Mouse (Mus musculus): ENCODE data around the gene Sat1.
"Not testable (repeated sequence)": the region's sequence is repeated elsewhere in the genome, so short reads cannot be mapped to it uniquely, and the experiment has no call there.

The Sat1 gene

GRCm38 (mm10) chrX:155216271-155216670, at the start of gene Sat1:
Gene Sat1, minus strand, starts transcription at chrX:155216449.
- peak; percentile 90 for DNase-seq

GRCm38 (mm10) chrX:155262915-155263252, 46.6 kb upstream of the Sat1 start:
- DNase-seq: no peak

GRCm38 (mm10) chrX:155262235-155262914, 46.1 kb upstream of the Sat1 start, which contains the start of gene Acot9:
Gene Acot9, plus strand, starts transcription at chrX:155262443.
- peak; percentile 92 for DNase-seq

- no peak for DNase-seq
Observed at GRCm38 (mm10) chrX:155256856-155257255, 40.6 kb upstream of the Sat1 start.

GRCm38 (mm10) chrX:155218277-155218676, 2.0 kb upstream of the Sat1 start:
- DNase-seq: no peak

GRCm38 (mm10) chrX:155215501-155216248, 574 bp downstream of the Sat1 start:
- DNase-seq: peak; percentile 33

- DNase-seq: no peak
Observed at GRCm38 (mm10) chrX:155214291-155215136, 1.7 kb downstream of the Sat1 start.

- no peak for DNase-seq
Observed at GRCm38 (mm10) chrX:155208671-155209070, 7.6 kb downstream of the Sat1 start.

GRCm38 (mm10) chrX:155205436-155205835, 10.8 kb downstream of the Sat1 start:
- DNase-seq: not testable (repeated sequence)

GRCm38 (mm10) chrX:155202406-155203305, 13.6 kb downstream of the Sat1 start:
- DNase-seq: no peak

GRCm38 (mm10) chrX:155201799-155202198, 14.4 kb downstream of the Sat1 start:
- DNase-seq: no peak

- DNase-seq: no peak
Observed at GRCm38 (mm10) chrX:155194979-155195378, 21.3 kb downstream of the Sat1 start.

GRCm38 (mm10) chrX:155193732-155194443, 22.4 kb downstream of the Sat1 start:
- DNase-seq: no peak

GRCm38 (mm10) chrX:155191941-155192340, 24.3 kb downstream of the Sat1 start:
- DNase-seq: no peak

GRCm38 (mm10) chrX:155177640-155178039, 38.6 kb downstream of the Sat1 start:
- no peak for DNase-seq

- DNase-seq: no peak
Observed at GRCm38 (mm10) chrX:155177230-155177629, 39.0 kb downstream of the Sat1 start.

- no peak for DNase-seq
Observed at GRCm38 (mm10) chrX:155175568-155175967, 40.7 kb downstream of the Sat1 start.

GRCm38 (mm10) chrX:155172310-155172709, 43.9 kb downstream of the Sat1 start:
- DNase-seq: no peak

GRCm38 (mm10) chrX:155171754-155172153, 44.5 kb downstream of the Sat1 start:
- DNase-seq: no peak

- DNase-seq: no peak
Observed at GRCm38 (mm10) chrX:155169886-155170285, 46.4 kb downstream of the Sat1 start.

GRCm38 (mm10) chrX:155167667-155168066, 48.6 kb downstream of the Sat1 start:
- no peak for DNase-seq

GRCm38 (mm10) chrX:155166313-155166712, 49.9 kb downstream of the Sat1 start:
- DNase-seq: no peak
